Mouse (Mus musculus) liver, embryonic 11.5 days (tissue): ENCODE results near the gene Pramef8. TPM values are rescaled to one million over a fixed set of nuclear protein-coding genes. Genes with fewer than 3 reads are reported as not detected.
A peak's percentile ranks its signal among the peaks of the same experiment; 100 is the strongest.

Experiments
- ATAC-seq: fragments of 200-750 bp; cut with Nextera tagmentation; replicated peaks from 2 replicates; pipeline ENCODE4 v1.8.0; 2017; ENCODE audit warnings: moderate number of reproducible peaks, mild to moderate bottlenecking, moderate TSS enrichment, moderate library complexity; ENCODE audit not compliant: low FRiP score
- DNase-seq: peaks from one replicate; pipeline ENCODE4 v3.0.0-alpha.2; 2017; ENCODE audit warnings: low spot score
- H3K27ac ChIP-seq: fragments of 300-500 bp; sonication (generic); 2 replicates; pipeline ENCODE4 v1.5.1; 2014; ENCODE audit warnings: mild to moderate bottlenecking, low read depth, low read length, control low read depth
- H3K27me3 ChIP-seq: fragments of 300-500 bp; sonication (generic); replicated peaks from 2 replicates; pipeline ENCODE4 v1.6.1; 2014; ENCODE audit warnings: low read length, mixed read lengths; ENCODE audit not compliant: control insufficient read depth, insufficient read depth
- H3K36me3 ChIP-seq: fragments of 300-500 bp; sonication (generic); 2 replicates; pipeline ENCODE4 v1.6.1; 2014; ENCODE audit warnings: mild to moderate bottlenecking, low read length, moderate library complexity, mixed read lengths; ENCODE audit not compliant: control insufficient read depth, insufficient read depth
- H3K4me1 ChIP-seq: fragments of 300-500 bp; sonication (generic); replicated peaks from 2 replicates; pipeline ENCODE4 v1.6.1; 2014; ENCODE audit warnings: low read length, mixed read lengths; ENCODE audit not compliant: control insufficient read depth, insufficient read depth
- H3K4me2 ChIP-seq: fragments of 300-500 bp; sonication (generic); 2 replicates; pipeline ENCODE4 v1.6.1; 2014; ENCODE audit warnings: mild to moderate bottlenecking, control low read depth, moderate library complexity
- H3K4me3 ChIP-seq: fragments of 300-500 bp; sonication (generic); 2 replicates; pipeline ENCODE4 v1.5.1; 2014; ENCODE audit warnings: low read depth, low read length, control low read depth
- H3K9ac ChIP-seq: fragments of 300-500 bp; sonication (generic); 2 replicates; pipeline ENCODE4 v1.6.1; 2014; ENCODE audit warnings: low read depth, low read length, control low read depth
- H3K9me3 ChIP-seq: fragments of 300-500 bp; sonication (generic); 2 replicates; pipeline ENCODE4 v1.6.1; 2016; ENCODE audit warnings: low read length, inconsistent platforms, mixed read lengths; ENCODE audit not compliant: control insufficient read depth
- WGBS: fragments of 180-500 bp; shearing (Covaris S2); extraction: QIAGEN DNeasy Blood & Tissue Kit; methylation state at CpG from one replicate; pipeline ENCODE4 v1.1.7; 2014; 5-methylcytosine and 5-hydroxymethylcytosine counted together
- polyA plus RNA-seq: library from polyadenylated mRNA; unstranded; fragments of >200 nt; fragmentation: Nextera tagmentation; extraction: Ambion mirVana; gene quantifications from 2 replicates; pipeline ENCODE4 v1.2.1, GENCODE M21; 2014

Gene Pramef8
- 9.0 and 11.5 TPM in 2 replicates for polyA plus RNA-seq

- no peaks in the 10 kb centered on the region for H3K4me1 ChIP-seq
- peak within 1 kb of the TSS; percentile 68 for H3K4me2 ChIP-seq
- peak within 1 kb of the TSS; percentile 28 for H3K27ac ChIP-seq
- WGBS = under 1% methylated on average over 50 of the region's 50 CpGs
- no peaks in the 10 kb centered on the region for H3K27me3 ChIP-seq
- H3K36me3 ChIP-seq = peaks cover 13% of the 10 kb centered on the region
- peak; percentile 93 for DNase-seq
- peak; percentile 93 for ATAC-seq
- no peaks in the 10 kb centered on the region; the same call in 1 of the 2 replicates for H3K9me3 ChIP-seq
- peak within 1 kb of the TSS; percentile 51 for H3K4me3 ChIP-seq
- H3K9ac ChIP-seq = peak within 1 kb of the TSS; percentile 53
Measured at GRCm38 (mm10) chr4:143412219-143413092, at the start of gene Pramef8. TSS of gene Pramef8 (plus strand) at chr4:143412426.

- ATAC-seq (no peak), DNase-seq (no peak)
- H3K4me2 ChIP-seq = no peak overlapping the region
- no peaks in the 10 kb centered on the region for H3K27me3 ChIP-seq
- WGBS = 50% methylated on average over 15 of the region's 15 CpGs
- no peak overlapping the region for H3K9ac ChIP-seq
- no peaks in the 10 kb centered on the region for H3K4me1 ChIP-seq
- H3K4me3 ChIP-seq = no peak overlapping the region
- H3K36me3 ChIP-seq = no peaks in the 10 kb centered on the region
- H3K9me3 ChIP-seq = no peaks in the 10 kb centered on the region
- no peak overlapping the region for H3K27ac ChIP-seq
Measured at GRCm38 (mm10) chr4:143366415-143367041, 45.7 kb upstream of the Pramef8 start.

GRCm38 (mm10) chr4:143379480-143379879, 32.7 kb upstream of the Pramef8 start:
- H3K4me2 ChIP-seq = no peak overlapping the region
- 50% methylated on average over 7 of the region's 7 CpGs for WGBS
- DNase-seq (no peak), ATAC-seq (no peak)
- H3K9ac ChIP-seq = no peak overlapping the region
- H3K27me3 ChIP-seq = no peaks in the 10 kb centered on the region
- H3K4me3 ChIP-seq = no peak overlapping the region
- no peak overlapping the region for H3K27ac ChIP-seq
- H3K9me3 ChIP-seq = no peaks in the 10 kb centered on the region
- no peaks in the 10 kb centered on the region for H3K36me3 ChIP-seq
- H3K4me1 ChIP-seq = no peaks in the 10 kb centered on the region

GRCm38 (mm10) chr4:143379931-143380715, 32.1 kb upstream of the Pramef8 start:
- Histone ChIP-seq H3K9ac (no peak overlapping the region), H3K4me3 (no peak overlapping the region), H3K36me3 (no peaks in the 10 kb centered on the region), H3K4me1 (no peaks in the 10 kb centered on the region), H3K4me2 (no peak overlapping the region), H3K27ac (no peak overlapping the region), H3K9me3 (no peaks in the 10 kb centered on the region), H3K27me3 (no peaks in the 10 kb centered on the region)
- DNase-seq (no peak), ATAC-seq (no peak)
- 31% methylated on average over 15 of the region's 15 CpGs for WGBS

- ATAC-seq (no peak), DNase-seq (no peak)
- Histone ChIP-seq H3K27ac (no peak overlapping the region), H3K4me1 (no peaks in the 10 kb centered on the region), H3K4me2 (no peak overlapping the region), H3K27me3 (no peaks in the 10 kb centered on the region), H3K36me3 (no peaks in the 10 kb centered on the region), H3K9ac (no peak overlapping the region), H3K9me3 (no peaks in the 10 kb centered on the region), H3K4me3 (no peak overlapping the region)
- 0% methylated on average over 5 of the region's 5 CpGs for WGBS
Measured at GRCm38 (mm10) chr4:143380716-143381004, 31.6 kb upstream of the Pramef8 start.

- H3K36me3 ChIP-seq = no peaks in the 10 kb centered on the region
- no peak overlapping the region for H3K9ac ChIP-seq
- DNase-seq (no peak), ATAC-seq (no peak)
- H3K9me3 ChIP-seq = no peaks in the 10 kb centered on the region
- H3K4me3 ChIP-seq = no peak overlapping the region
- 71% methylated on average over 3 of the region's 3 CpGs for WGBS
- H3K27ac ChIP-seq = no peak overlapping the region
- H3K4me2 ChIP-seq = no peak overlapping the region
- H3K4me1 ChIP-seq = no peaks in the 10 kb centered on the region
- H3K27me3 ChIP-seq = no peaks in the 10 kb centered on the region
Measured at GRCm38 (mm10) chr4:143382163-143382562, 30.1 kb upstream of the Pramef8 start.

GRCm38 (mm10) chr4:143383646-143384045, 28.6 kb upstream of the Pramef8 start:
- H3K4me3 ChIP-seq = no peak overlapping the region
- H3K4me1 ChIP-seq = no peaks in the 10 kb centered on the region
- H3K9ac ChIP-seq = no peak overlapping the region
- no peaks in the 10 kb centered on the region for H3K9me3 ChIP-seq
- no peak for ATAC-seq
- no peaks in the 10 kb centered on the region for H3K27me3 ChIP-seq
- no peaks in the 10 kb centered on the region for H3K36me3 ChIP-seq
- no peak for DNase-seq
- no peak overlapping the region for H3K4me2 ChIP-seq
- no peak overlapping the region for H3K27ac ChIP-seq
- WGBS = 47% methylated on average over 4 of the region's 4 CpGs

- Histone ChIP-seq H3K4me1 (no peaks in the 10 kb centered on the region), H3K9me3 (no peaks in the 10 kb centered on the region), H3K27me3 (no peaks in the 10 kb centered on the region), H3K4me2 (peak overlapping the region; percentile 54), H3K27ac (no peak overlapping the region), H3K36me3 (no peaks in the 10 kb centered on the region), H3K9ac (0 out of 2 replicates have a peak overlapping the region, but pooled peaks have one; percentile 14), H3K4me3 (peak overlapping the region; percentile 32)
- DNase-seq (peak; percentile 61), ATAC-seq (peak; percentile 85)
- WGBS = 10% methylated on average over 39 of the region's 43 CpGs
Measured at GRCm38 (mm10) chr4:143388955-143389702, 23.1 kb upstream of the Pramef8 start.
